Mouse (Mus musculus): ENCODE results near the gene Klrk1.
"Not testable (repeated sequence)": the region's sequence is repeated elsewhere in the genome, so short reads cannot be mapped to it uniquely, and the experiment has no call there.

- not testable (repeated sequence) for TF ChIP-seq CTCF (IDR thresholded peaks at IDR 0.05; ENCODE audit: borderline replicate concordance, extremely low read depth, insufficient read depth, insufficient read length); POLR2A (IDR thresholded peaks at IDR 0.05; ENCODE audit: borderline replicate concordance, extremely low read depth, insufficient read depth, insufficient read length, poor library complexity, severe bottlenecking)
These were observed 19.6 kb upstream of the Klrk1 start, which contains the start of gene Klrc3 for GRCm38 (mm10) chr6:129643237-129643636.

Measured in brain, embryonic 14.5 days (tissue).